Mouse (Mus musculus): ENCODE data around the gene Pcca.

DNA sequence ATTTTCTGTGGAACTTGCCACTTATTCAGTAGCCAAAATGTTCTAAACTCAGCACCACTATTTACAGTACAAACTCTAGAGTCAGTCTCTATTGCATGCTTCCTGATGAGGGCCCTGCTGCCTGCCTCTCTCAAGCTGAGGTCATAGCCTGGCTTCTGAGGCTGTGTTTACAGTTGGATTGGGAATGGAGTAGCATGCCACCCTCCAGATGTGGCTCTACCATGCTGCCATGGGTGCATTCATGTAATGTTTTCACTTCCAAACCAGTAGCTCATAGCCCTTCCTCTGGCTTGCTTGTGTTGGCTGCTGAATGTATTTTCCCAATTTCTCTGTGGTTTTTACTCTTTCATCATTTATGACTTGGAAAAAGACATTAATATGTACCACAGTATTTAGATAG, 181.9 kb downstream of the Pcca start:
- no peak for TF ChIP-seq HCFC1 (IDR thresholded peaks at IDR 0.05; ENCODE audit: borderline replicate concordance, insufficient read depth, low read length)
- TF ChIP-seq ZNF384 (IDR thresholded peaks at IDR 0.05; ENCODE audit: low read depth, low read length): no peak
- TF ChIP-seq CHD2 (IDR thresholded peaks at IDR 0.05; ENCODE audit: low read depth, low read length): no peak

Measured in ES-E14 (cell line).